Mouse (Mus musculus) kidney, embryonic 16.5 days (tissue): ENCODE data around the gene Borcs7. TPM values are rescaled to one million over a fixed set of nuclear protein-coding genes. Genes with fewer than 3 reads are reported as not detected.

Experiments
- ATAC-seq: fragments of 200-750 bp; cut with Nextera tagmentation; 2 replicates; pipeline ENCODE4 v1.8.0; 2017; ENCODE audit warnings: moderate TSS enrichment; ENCODE audit not compliant: low FRiP score, low TSS enrichment
- H3K27ac ChIP-seq: fragments of 300-500 bp; sonication (generic); 2 replicates; pipeline ENCODE4 v1.5.1; 2014; ENCODE audit warnings: low read length
- H3K27me3 ChIP-seq: fragments of 300-500 bp; sonication (generic); 2 replicates; pipeline ENCODE4 v1.6.1; 2014; ENCODE audit warnings: low read length, control low read depth, mixed read lengths; ENCODE audit not compliant: insufficient read depth
- H3K36me3 ChIP-seq: fragments of 300-500 bp; sonication (generic); 2 replicates; pipeline ENCODE4 v1.6.1; 2014; ENCODE audit warnings: low read length, control low read depth, mixed read lengths; ENCODE audit not compliant: insufficient read depth
- H3K4me1 ChIP-seq: fragments of 300-500 bp; sonication (generic); 2 replicates; pipeline ENCODE4 v1.6.1; 2014; ENCODE audit warnings: low read length, control low read depth, mixed read lengths; ENCODE audit not compliant: insufficient read depth
- H3K4me2 ChIP-seq: fragments of 300-500 bp; sonication (generic); replicated peaks from 2 replicates; pipeline ENCODE4 v1.6.1; 2014; ENCODE audit warnings: low read depth, low read length
- H3K4me3 ChIP-seq: fragments of 300-500 bp; sonication (generic); 2 replicates; pipeline ENCODE4 v1.5.1; 2014; ENCODE audit warnings: mild to moderate bottlenecking, low read length
- H3K9ac ChIP-seq: fragments of 300-500 bp; sonication (generic); replicated peaks from 2 replicates; pipeline ENCODE4 v1.6.1; 2014; ENCODE audit warnings: low read length
- H3K9me3 ChIP-seq: fragments of 300-500 bp; sonication (generic); 2 replicates; pipeline ENCODE4 v1.6.1; 2016; ENCODE audit warnings: low read length, control low read depth
- WGBS: fragments of 180-500 bp; shearing (Covaris S2); extraction: QIAGEN DNeasy Blood & Tissue Kit; methylation state at CpG from one replicate; pipeline ENCODE4 v1.1.7; 2014; 5-methylcytosine and 5-hydroxymethylcytosine counted together
- polyA plus RNA-seq: library from polyadenylated mRNA; unstranded; fragments of >200 nt; fragmentation: Nextera tagmentation; extraction: Ambion mirVana; gene quantifications from 2 replicates; pipeline ENCODE4 v1.2.1, GENCODE M21; 2015

The Borcs7 gene
- polyA plus RNA-seq, 1 experiment from 2014 or later, result 15.6 TPM

GRCm38 (mm10) chr19:46741574-46741973, 51.9 kb downstream of the Borcs7 start:
- Histone ChIP-seq H3K36me3 (no peaks in the 10 kb centered on the region), H3K4me1 (no peaks in the 10 kb centered on the region), H3K4me2 (no peak overlapping the region), H3K27ac (no peak overlapping the region), H3K27me3 (no peaks in the 10 kb centered on the region), H3K4me3 (no peak overlapping the region), H3K9me3 (no peaks in the 10 kb centered on the region), H3K9ac (no peak overlapping the region)
- ATAC-seq, result no peak
- WGBS, result 43% methylated on average over 6 of the region's 6 CpGs

- ATAC-seq, result no peak
- WGBS, result 66% methylated on average over 9 of the region's 9 CpGs
- H3K4me3 ChIP-seq, result no peak overlapping the region
- H3K27ac ChIP-seq, result no peak overlapping the region
- H3K4me1 ChIP-seq, result no peaks in the 10 kb centered on the region
- H3K9me3 ChIP-seq, result no peaks in the 10 kb centered on the region
- no peaks in the 10 kb centered on the region for H3K36me3 ChIP-seq
- H3K9ac ChIP-seq, result no peak overlapping the region
- H3K27me3 ChIP-seq, result no peaks in the 10 kb centered on the region
- H3K4me2 ChIP-seq, result no peak overlapping the region
These were observed 55.0 kb downstream of the Borcs7 start for GRCm38 (mm10) chr19:46744681-46745080.

GRCm38 (mm10) chr19:46747799-46748198, 58.1 kb downstream of the Borcs7 start:
- whole genome bisulfite sequencing, result 87% methylated on average over 3 of the region's 3 CpGs
- Histone ChIP-seq H3K4me3 (no peak overlapping the region), H3K4me1 (no peaks in the 10 kb centered on the region), H3K4me2 (no peak overlapping the region), H3K27ac (no peak overlapping the region), H3K9ac (no peak overlapping the region), H3K36me3 (no peaks in the 10 kb centered on the region), H3K9me3 (no peaks in the 10 kb centered on the region), H3K27me3 (no peaks in the 10 kb centered on the region)
- no peak for ATAC-seq

- Histone ChIP-seq H3K27ac (no peak overlapping the region), H3K36me3 (no peaks in the 10 kb centered on the region), H3K4me2 (no peak overlapping the region), H3K9ac (no peak overlapping the region), H3K4me1 (no peaks in the 10 kb centered on the region), H3K27me3 (no peaks in the 10 kb centered on the region), H3K4me3 (no peak overlapping the region), H3K9me3 (no peaks in the 10 kb centered on the region)
- 80% methylated on average over 5 of the region's 5 CpGs for WGBS
- no peak for ATAC-seq
These were observed 62.5 kb downstream of the Borcs7 start for GRCm38 (mm10) chr19:46752235-46752634.

Other genes starting within 250 kb of the Borcs7 start
- gene Trim8, start 188.2 kb upstream of the Borcs7 start, polyA plus RNA-seq, result 22.2 and 26.0 TPM in 2 replicates
- 142 and 148 TPM in 2 replicates for gene Arl3, start 116.7 kb upstream of the Borcs7 start, polyA plus RNA-seq
- 39.4 and 41.1 TPM in 2 replicates for gene Sfxn2, start 116.5 kb upstream of the Borcs7 start, polyA plus RNA-seq
- 53.4 and 54.4 TPM in 2 replicates for gene Wbp1l, start 90.8 kb upstream of the Borcs7 start, polyA plus RNA-seq
- 7.1 TPM in 1 of 2 replicates, not detected in the other for gene Cyp17a1, start 16.7 kb upstream of the Borcs7 start, polyA plus RNA-seq
- 54.8 and 57.0 TPM in 2 replicates for gene As3mt, start 17.6 kb downstream of the Borcs7 start, polyA plus RNA-seq
- 7.3 and 7.9 TPM in 2 replicates for gene Cnnm2, start 71.7 kb downstream of the Borcs7 start, polyA plus RNA-seq